Mouse (Mus musculus): ENCODE measurements around the gene Astn2. TPM values are rescaled to one million over a fixed set of nuclear protein-coding genes. Genes with fewer than 3 reads are reported as not detected.

Gene Astn2
- polyA plus RNA-seq, 1 experiment, result not detected

GRCm38 (mm10) chr4:65958369-65959187 is 445.8 kb downstream of the Astn2 start:
- H3K4me1 ChIP-seq (ENCODE audit: control insufficient read depth, insufficient read depth, low read length), result no peaks in the 10 kb centered on the region
- no peak overlapping the region for H3K27ac ChIP-seq (ENCODE audit: insufficient read depth, low read depth, low read length)
- TF ChIP-seq CTCF (IDR thresholded peaks at IDR 0.05; ENCODE audit: low read depth, low read length) (no peak), POLR2A (IDR thresholded peaks at IDR 0.05; ENCODE audit: borderline replicate concordance, low read depth, low read length) (no peak)
- no peak overlapping the region for H3K4me3 ChIP-seq (ENCODE audit: insufficient read depth, low read length)

GRCm38 (mm10) chr4:65951918-65952317 is 452.5 kb downstream of the Astn2 start:
- Histone ChIP-seq H3K4me1 (ENCODE audit: control insufficient read depth, insufficient read depth, low read length) (no peaks in the 10 kb centered on the region), H3K4me3 (ENCODE audit: insufficient read depth, low read length) (no peak overlapping the region), H3K27ac (ENCODE audit: insufficient read depth, low read depth, low read length) (no peak overlapping the region)
- TF ChIP-seq CTCF (IDR thresholded peaks at IDR 0.05; ENCODE audit: low read depth, low read length) (no peak), POLR2A (IDR thresholded peaks at IDR 0.05; ENCODE audit: borderline replicate concordance, low read depth, low read length) (no peak)

- TF ChIP-seq CTCF (IDR thresholded peaks at IDR 0.05; ENCODE audit: low read depth, low read length) (no peak), POLR2A (IDR thresholded peaks at IDR 0.05; ENCODE audit: borderline replicate concordance, low read depth, low read length) (no peak)
- no peaks in the 10 kb centered on the region for H3K4me1 ChIP-seq (ENCODE audit: control insufficient read depth, insufficient read depth, low read length)
Measured at GRCm38 (mm10) chr4:65947141-65947649, 457.2 kb downstream of the Astn2 start.

DNA sequence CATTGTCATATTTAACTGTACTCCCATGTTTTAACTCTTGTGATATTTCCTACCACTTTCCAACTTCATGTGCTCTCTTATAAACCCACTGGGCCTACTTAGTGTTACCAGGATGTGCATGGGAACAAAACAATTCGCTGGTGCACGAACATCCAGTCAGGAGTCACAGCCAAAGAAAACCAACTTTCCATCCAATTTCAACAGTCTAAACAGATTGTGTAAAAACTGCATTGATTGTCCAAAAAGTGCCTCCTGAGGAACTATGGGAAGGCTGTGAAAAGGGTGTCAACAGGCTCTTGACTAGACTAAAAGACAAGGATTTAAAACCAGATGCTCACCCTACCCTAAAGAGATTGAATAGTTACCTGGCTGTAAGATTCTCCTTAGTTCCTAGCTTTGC is 458.4 kb downstream of the Astn2 start:
- Histone ChIP-seq H3K4me3 (ENCODE audit: insufficient read depth, low read length) (no peak overlapping the region), H3K4me1 (ENCODE audit: control insufficient read depth, insufficient read depth, low read length) (no peaks in the 10 kb centered on the region), H3K27ac (ENCODE audit: insufficient read depth, low read depth, low read length) (no peak overlapping the region)
- no peak for TF ChIP-seq POLR2A (IDR thresholded peaks at IDR 0.05; ENCODE audit: borderline replicate concordance, low read depth, low read length)
- no peak for TF ChIP-seq CTCF (IDR thresholded peaks at IDR 0.05; ENCODE audit: low read depth, low read length)

More at GRCm38 (mm10) chr4:65947141-65947649, 457.2 kb downstream of the Astn2 start:
- H3K4me3 ChIP-seq (ENCODE audit: insufficient read depth, low read length), result no peak overlapping the region
- H3K27ac ChIP-seq (ENCODE audit: insufficient read depth, low read depth, low read length), result no peak overlapping the region

DNA sequence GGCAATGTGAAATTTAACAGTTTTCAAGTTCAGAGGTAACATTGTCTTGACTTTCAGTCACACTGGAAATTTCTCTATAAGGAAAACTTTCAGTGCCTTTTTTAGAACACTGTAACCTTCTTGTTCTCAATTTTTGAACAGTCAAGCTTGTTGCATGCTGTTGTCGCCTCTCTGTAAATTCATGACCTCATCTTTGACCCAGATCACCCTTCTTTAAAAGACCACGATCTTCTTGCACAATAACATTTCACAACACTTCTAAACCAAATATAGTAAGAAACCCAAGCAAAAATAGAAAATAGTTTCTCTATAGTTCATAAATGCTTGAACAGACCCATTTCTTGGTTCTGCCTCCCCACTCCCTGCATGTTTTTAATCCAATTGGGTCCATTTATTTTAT is 473.5 kb downstream of the Astn2 start:
- TF ChIP-seq CTCF (IDR thresholded peaks at IDR 0.05; ENCODE audit: low read depth, low read length) (no peak), POLR2A (IDR thresholded peaks at IDR 0.05; ENCODE audit: borderline replicate concordance, low read depth, low read length) (no peak)
- no peak overlapping the region for H3K4me3 ChIP-seq (ENCODE audit: insufficient read depth, low read length)
- H3K4me1 ChIP-seq (ENCODE audit: control insufficient read depth, insufficient read depth, low read length), result no peaks in the 10 kb centered on the region
- H3K27ac ChIP-seq (ENCODE audit: insufficient read depth, low read depth, low read length), result no peak overlapping the region

GRCm38 (mm10) chr4:65920294-65920693 is 484.1 kb downstream of the Astn2 start:
- TF ChIP-seq CTCF (IDR thresholded peaks at IDR 0.05; ENCODE audit: low read depth, low read length) (no peak), POLR2A (IDR thresholded peaks at IDR 0.05; ENCODE audit: borderline replicate concordance, low read depth, low read length) (no peak)
- Histone ChIP-seq H3K4me1 (ENCODE audit: control insufficient read depth, insufficient read depth, low read length) (no peaks in the 10 kb centered on the region), H3K27ac (ENCODE audit: insufficient read depth, low read depth, low read length) (no peak overlapping the region), H3K4me3 (ENCODE audit: insufficient read depth, low read length) (no peak overlapping the region)

DNA sequence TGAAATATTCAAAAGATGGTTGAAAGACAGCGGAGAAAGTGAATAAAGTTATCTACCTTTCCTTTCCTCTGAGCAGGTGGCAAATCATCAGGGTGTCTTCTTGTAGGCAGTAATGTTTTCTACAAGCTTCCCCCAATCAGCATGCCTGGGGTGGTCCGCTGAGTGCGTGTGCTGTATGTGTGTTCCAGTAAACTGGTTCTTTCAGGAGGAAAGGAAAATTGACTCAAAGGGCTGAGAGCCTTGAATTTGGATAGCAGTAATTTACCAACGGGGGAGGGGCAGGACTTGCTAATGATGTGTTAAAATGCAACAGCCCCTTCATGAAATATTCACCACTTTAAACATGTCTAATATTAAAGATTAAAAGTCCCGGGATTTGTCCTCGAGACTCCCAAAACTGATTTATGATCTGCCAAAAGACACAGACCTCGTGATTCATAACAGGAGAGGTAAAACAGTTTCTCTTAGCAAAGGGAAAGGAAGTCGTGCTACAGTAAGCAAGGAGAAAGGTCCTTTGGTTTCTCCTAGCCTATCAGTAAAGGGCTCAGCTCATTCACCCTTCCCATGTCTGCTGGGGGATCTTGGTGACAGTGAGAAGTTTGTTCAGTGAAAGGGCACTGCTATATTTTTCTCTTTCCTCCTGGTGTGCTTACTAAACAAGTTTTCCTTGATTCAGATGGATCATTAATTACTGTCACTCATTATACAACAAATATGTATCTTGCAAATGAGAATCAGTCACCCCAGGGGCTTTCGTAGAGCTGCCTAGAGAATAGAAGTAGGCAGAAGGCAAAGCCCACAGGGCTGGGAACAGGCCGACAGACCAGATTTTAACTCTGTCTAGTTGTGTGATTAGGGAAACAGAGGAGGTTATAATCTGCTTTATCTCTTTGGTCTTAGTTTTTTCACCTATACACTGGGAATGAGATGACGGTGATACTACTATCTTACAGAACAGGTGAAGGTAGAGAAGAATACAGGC is 488.1 kb downstream of the Astn2 start:
- Histone ChIP-seq H3K4me1 (ENCODE audit: control insufficient read depth, insufficient read depth, low read length) (no peaks in the 10 kb centered on the region), H3K4me3 (ENCODE audit: insufficient read depth, low read length) (no peak overlapping the region), H3K27ac (ENCODE audit: insufficient read depth, low read depth, low read length) (no peak overlapping the region)
- TF ChIP-seq POLR2A (IDR thresholded peaks at IDR 0.05; ENCODE audit: borderline replicate concordance, low read depth, low read length) (no peak), CTCF (IDR thresholded peaks at IDR 0.05; ENCODE audit: low read depth, low read length) (no peak)

GRCm38 (mm10) chr4:65912247-65912942 is 492.0 kb downstream of the Astn2 start:
- no peak overlapping the region for H3K4me3 ChIP-seq (ENCODE audit: insufficient read depth, low read length)
- no peak overlapping the region for H3K27ac ChIP-seq (ENCODE audit: insufficient read depth, low read depth, low read length)
- H3K4me1 ChIP-seq (ENCODE audit: control insufficient read depth, insufficient read depth, low read length), result no peaks in the 10 kb centered on the region
- TF ChIP-seq POLR2A (IDR thresholded peaks at IDR 0.05; ENCODE audit: borderline replicate concordance, low read depth, low read length) (no peak), CTCF (IDR thresholded peaks at IDR 0.05; ENCODE audit: low read depth, low read length) (no peak)

DNA sequence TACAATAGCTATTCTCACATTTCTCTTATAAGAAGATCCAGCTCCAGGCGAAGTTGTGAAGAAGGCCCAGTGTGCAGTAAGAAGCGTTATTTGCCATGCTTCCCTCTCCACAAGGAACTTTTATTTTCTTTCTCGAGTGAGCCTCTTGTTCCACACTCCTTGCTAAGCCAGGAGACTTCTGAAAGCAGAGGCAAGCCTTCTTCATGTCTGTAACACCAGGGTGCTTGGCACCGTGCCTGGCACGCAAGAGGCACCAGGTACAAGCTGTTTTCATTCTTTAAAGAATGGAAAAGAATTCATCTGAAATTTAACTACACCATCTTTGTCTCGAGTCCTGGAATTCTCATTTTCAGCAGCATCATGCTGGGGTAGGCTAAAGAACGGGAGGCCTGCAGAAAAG is 496.8 kb downstream of the Astn2 start:
- Histone ChIP-seq H3K4me1 (ENCODE audit: control insufficient read depth, insufficient read depth, low read length) (no peaks in the 10 kb centered on the region), H3K27ac (ENCODE audit: insufficient read depth, low read depth, low read length) (no peak overlapping the region), H3K4me3 (ENCODE audit: insufficient read depth, low read length) (no peak overlapping the region)
- TF ChIP-seq POLR2A (IDR thresholded peaks at IDR 0.05; ENCODE audit: borderline replicate concordance, low read depth, low read length) (no peak), CTCF (IDR thresholded peaks at IDR 0.05; ENCODE audit: low read depth, low read length) (no peak)
